Mouse (Mus musculus): Measurements from ENCODE around the gene Shisa5.

DNA sequence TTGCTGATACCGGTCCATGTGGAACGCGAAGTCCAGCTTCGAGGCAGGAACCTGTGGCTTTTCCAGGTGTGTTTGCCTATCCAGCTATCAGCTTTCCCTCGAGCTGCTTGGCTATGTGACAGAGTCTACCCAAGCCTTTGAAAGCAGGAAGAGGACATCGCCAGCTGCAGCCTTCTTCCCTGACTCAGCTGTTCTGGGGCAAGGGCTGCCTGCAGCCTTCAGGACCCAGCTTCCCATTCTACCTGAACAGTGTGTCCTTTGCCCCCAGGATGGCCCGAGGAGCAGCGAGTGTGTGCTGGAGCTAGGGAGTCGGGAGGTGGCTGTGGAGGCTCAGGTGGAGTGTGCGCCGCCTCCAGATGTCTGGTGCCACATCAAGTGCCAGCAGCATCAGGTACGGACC is 67.3 kb downstream of the Shisa5 start:
- TF ChIP-seq CTCF (IDR thresholded peaks at IDR 0.05) = no peak
- no peak for TF ChIP-seq EP300 (IDR thresholded peaks at IDR 0.05)
